Mouse (Mus musculus) monocyte, adult 5-6 weeks (primary cell): Measurements from ENCODE around the gene Ripk4. TPM values are rescaled to one million over a fixed set of nuclear protein-coding genes. Genes with fewer than 3 reads are reported as not detected.

Source experiments
- ATAC-seq: fragments of 153-309, 156-312 bp; replicated peaks from 2 replicates; pipeline ENCODE4 v1.8.0; 2017; ENCODE audit warnings: mild to moderate bottlenecking; ENCODE audit not compliant: low TSS enrichment, insufficient number of reproducible peaks, severe bottlenecking, poor library complexity, low FRiP score
- total RNA-seq: library from RNA; stranded (forward); fragments of 200-1000, 200-491, 200-594 nt; gene quantifications from 3 replicates; pipeline ENCODE4 v1.2.3, GENCODE M21; 2017

The Ripk4 gene
- total RNA-seq, 1 experiment from 2014 or later, result not detected

DNA sequence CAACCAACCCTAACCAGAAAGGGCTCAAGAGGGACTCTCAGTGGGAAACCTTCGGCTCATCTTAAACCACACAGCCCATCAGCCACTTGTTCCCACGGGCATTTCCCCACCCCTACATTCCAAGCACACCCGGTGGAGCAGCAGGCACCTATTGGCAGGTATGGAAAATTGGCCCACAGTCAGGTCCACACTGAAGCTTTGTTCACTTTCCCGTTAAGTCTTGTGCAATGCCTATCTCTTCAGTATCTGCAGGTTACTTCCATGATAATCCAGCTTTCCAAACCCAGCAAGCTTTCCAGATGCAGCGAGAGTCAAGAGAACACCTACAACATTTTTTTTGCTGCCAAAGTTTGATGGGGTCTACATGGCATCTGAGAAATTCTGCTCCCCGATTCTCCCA is 15.2 kb downstream of the Ripk4 start:
- no peak for ATAC-seq

- ATAC-seq, result no peak
Observed at GRCm38 (mm10) chr16:97738030-97738429, 25.6 kb downstream of the Ripk4 start.

DNA sequence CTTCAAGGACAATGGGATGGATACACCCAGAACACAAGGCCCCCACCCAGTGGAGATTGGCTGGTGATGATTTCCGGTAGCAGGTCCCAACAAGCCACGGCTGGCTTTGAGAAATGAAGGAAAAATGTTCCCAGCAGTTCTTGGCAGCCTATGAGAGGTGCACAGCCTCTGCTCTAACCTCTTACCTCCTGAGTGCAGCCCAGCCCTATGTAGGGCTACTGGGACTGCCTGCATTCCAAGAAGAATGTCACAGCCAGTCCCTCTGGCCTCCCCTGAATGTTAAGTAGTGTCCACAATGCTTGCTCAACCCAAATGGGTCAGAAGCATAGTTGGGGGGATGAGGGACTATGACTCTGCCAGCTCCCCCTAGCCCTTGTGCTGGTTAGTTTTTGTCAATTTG is 27.0 kb downstream of the Ripk4 start:
- ATAC-seq, result no peak

DNA sequence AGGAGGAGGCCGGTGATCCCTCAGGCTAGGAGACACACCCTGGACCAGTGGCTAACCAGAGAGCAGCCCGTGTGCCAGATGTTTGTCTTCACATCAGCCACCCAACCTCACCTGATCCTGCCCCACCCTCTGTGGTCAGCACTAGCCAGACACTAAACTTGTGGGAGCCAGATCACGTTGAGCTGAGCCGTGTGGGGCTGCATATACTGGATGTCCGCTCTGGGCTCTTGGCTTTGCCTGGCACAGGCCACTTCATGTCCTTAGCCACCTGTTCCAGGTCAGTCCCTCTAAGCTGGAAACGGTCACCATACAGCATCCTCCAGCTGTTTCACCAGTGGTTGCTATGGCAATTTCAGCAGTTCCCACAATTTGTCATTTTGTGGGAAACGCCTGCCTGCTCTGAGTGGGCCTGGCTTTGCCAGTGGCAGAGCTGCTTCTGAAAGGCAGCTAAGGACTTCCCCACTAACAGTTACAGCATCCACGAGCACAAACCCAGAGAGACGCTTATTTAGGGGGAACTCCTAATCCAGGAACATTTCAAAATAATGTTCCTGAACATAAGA is 28.7 kb downstream of the Ripk4 start:
- no peak for ATAC-seq

- ATAC-seq, result no peak
Observed at GRCm38 (mm10) chr16:97733599-97733998, 30.0 kb downstream of the Ripk4 start.

DNA sequence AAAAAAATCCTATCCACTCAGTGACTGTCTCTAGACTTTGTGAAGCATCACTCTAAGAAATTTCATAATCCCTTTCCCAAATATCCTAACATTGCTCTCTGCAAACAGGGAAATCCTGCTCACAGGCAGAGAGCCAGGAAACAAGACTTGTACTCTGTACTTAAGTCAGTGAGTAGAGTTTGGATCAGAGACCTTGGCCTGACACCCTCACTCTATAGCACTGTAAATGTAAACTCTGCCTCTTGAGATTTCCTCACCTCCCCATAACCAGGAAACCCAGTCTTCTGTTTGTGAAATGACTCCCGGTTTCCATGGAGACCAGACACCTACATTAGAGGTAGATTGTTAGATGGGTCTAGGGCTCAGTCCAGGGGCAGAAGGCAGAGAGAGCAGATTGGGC is 33.3 kb downstream of the Ripk4 start:
- ATAC-seq, result no peak

GRCm38 (mm10) chr16:97726436-97726835 is 37.2 kb downstream of the Ripk4 start:
- ATAC-seq, result no peak

DNA sequence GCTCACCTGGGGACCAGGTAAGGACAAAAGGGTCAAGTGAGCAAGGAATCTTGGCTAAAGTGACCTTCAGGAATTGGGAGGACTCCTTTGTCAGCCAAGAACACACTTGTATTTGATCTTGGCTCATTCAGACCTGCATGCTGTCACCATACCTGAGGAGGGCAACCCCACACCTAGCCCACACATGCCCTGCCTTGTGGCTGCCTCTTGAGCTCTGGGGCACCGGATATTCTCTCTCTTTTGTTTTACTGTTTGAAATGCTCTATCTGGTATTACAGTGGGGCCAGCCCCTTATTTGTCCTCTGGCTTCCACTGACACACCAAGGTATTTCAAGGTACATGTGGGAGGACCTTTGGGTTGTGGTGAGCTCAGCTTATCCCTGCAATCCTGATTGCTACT is 43.5 kb downstream of the Ripk4 start:
- ATAC-seq, result no peak

DNA sequence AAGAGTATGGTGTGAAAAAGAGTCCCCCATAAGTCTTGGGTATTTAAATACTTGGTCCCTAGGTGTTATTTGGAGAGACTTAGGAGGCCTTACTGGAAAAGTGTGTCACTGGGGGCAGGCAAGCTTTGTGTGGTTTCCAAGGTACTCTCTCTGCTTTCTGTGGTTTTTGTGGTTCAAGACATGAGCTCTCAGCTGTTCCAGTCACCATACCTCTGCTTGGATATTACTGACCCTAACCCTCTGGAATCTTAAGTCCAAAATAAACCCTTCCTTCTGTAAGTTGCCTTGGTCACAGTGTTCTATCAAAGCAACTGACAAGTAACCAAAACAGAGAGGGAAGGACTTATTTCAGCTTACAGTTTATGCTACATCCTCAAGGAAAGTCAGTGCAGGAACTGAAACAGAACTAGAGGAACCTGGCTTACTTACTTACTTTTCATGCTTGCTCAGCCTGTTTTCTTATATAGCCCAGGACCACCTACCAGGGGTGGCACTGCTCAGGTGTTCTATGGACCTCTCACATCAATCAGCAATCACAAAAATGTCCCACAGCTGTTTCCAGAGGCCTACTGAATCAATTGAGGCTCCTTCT is 44.1 kb downstream of the Ripk4 start:
- ATAC-seq, result no peak

- no peak for ATAC-seq
Observed at GRCm38 (mm10) chr16:97716567-97716966, 47.0 kb downstream of the Ripk4 start.

DNA sequence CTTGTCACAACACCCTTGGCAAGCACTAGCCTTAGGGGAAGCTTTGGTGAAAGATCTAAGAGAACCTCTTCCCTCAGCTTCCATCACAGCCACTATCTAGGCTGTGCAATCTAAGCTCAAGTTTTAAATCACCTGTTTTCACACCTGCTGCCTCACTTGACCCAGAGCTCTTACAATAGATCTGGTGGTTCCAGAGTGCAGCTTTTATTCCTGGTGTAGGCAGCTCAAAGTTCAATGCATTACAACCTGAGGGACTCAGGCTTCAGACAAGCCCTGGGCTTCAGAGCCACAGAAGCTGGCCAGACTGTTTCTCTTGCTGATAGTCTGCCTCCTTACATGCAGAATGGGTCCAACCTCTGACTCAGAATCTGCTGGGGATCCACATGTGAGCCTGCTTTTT is 51.5 kb downstream of the Ripk4 start:
- ATAC-seq, result no peak

DNA sequence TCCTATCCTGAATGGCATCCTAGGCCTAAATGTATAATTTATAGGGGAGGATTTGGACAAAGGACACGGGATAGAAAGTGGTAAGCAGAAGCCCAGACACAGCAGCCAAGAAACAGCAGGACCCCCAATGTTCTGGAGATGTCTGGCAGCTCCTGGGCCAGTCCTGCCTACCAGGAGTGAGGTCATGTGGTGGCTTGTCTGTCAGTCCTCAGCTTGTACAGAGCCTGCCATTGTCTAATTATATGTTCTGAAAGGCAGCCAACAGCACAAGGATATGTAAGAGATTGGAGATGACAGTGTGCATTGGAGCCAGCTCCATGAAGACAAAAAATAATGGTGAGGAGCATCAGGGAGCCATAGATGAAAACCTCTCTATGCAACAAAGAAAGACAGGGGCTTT is 61.7 kb downstream of the Ripk4 start:
- no peak for ATAC-seq

DNA sequence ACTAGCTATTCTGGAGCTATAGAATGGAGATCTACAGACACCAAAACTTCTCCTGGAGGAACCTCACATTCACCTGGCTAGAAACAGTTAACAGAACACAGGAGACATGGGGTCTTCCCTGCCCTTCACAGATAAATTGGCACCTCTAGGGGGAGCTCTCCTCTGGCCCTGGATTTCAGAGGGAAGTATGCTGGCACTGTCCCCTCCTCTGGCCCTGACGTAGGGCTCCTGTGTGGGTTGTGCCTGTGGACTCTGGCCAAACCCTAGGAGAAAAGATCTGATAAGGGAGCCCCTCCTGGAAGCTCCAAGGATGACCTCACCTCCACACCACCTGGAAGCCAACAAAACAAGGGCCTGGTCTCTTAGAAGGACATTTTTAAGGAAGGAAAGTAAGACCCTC is 65.8 kb downstream of the Ripk4 start:
- no peak for ATAC-seq

- no peak for ATAC-seq
Observed at GRCm38 (mm10) chr16:97695709-97696108, 67.9 kb downstream of the Ripk4 start.

Other genes starting within 250 kb of the Ripk4 start
- 0.96 TPM in 1 of 3 replicates, not detected in the others for gene Fam3b, start 249.0 kb downstream of the Ripk4 start, total RNA-seq
- gene Tmprss2, start 152.6 kb downstream of the Ripk4 start, total RNA-seq, result not detected in 3 replicates
- gene Prdm15, start 88.1 kb upstream of the Ripk4 start, total RNA-seq, result 10.3 to 24.3 TPM (median 22.0 TPM) in 3 replicates
- 5.3 to 20.3 TPM (median 14.5 TPM) in 3 replicates for gene C2cd2, start 198.8 kb upstream of the Ripk4 start, total RNA-seq
- gene Zbtb21, start 198.8 kb upstream of the Ripk4 start, total RNA-seq, result 24.7 to 36.9 TPM (median 35.7 TPM) in 3 replicates
- 31.2 to 95.3 TPM (median 95.2 TPM) in 3 replicates for gene B230307C23Rik, start 233.5 kb upstream of the Ripk4 start, total RNA-seq